In genomic region chr3:83156165-83156564, GRCm38 (mm10) we compare ENCODE assay signal across 24 mouse cellular contexts. TPM values are rescaled to one million over a fixed set of nuclear protein-coding genes. Genes with fewer than 3 reads are reported as not detected.
A peak's percentile ranks its signal among the peaks of the same experiment; 100 is the strongest.
DNase-seq lines count a peak whose midpoint lies in the region; ATAC-seq and TF ChIP-seq lines count a peak whose summit lies in the region.
"Had no signal": no experiment of that assay in that cellular context is flagged by ENCODE, and none has a peak within 500 bp of the region (broad histone marks: within the 10 kb centered on the region; RNA-seq: fewer than 3 reads in every experiment).

No protein-coding gene starts in this region.

- WGBS in limb, embryonic 14.5 days = 59% methylated on average over 4 of the region's 4 CpGs
- 83% methylated on average over 4 of the region's 4 CpGs for WGBS in limb, embryonic 10.5 days
- WGBS in lung, embryonic 16.5 days = 43% methylated on average over 4 of the region's 4 CpGs

- H3K27ac ChIP-seq in limb, embryonic 14.5 days (replicated peaks; ENCODE audit: low read depth, low read length) = no peak overlapping the region
- H3K27ac ChIP-seq in limb, embryonic 10.5 days = no peak overlapping the region; the same call in 1 of the 2 replicates
- peak overlapping the region; percentile 0; the same call in 1 of the 2 replicates for H3K27ac ChIP-seq in lung, embryonic 16.5 days (ENCODE audit: low read length)
- H3K27ac ChIP-seq: embryonic facial prominence, embryonic 10.5 days; embryonic facial prominence, embryonic 13.5 days; forebrain, embryonic 12.5 days; forebrain, embryonic 15.5 days; heart, adult 2 months; heart, embryonic 10.5 days; heart, embryonic 13.5 days had no signal

- intact Hi-C loops in gastrocnemius, postnatal 36 days (cut with DNase I) = no loop called here

- H3K4me1 ChIP-seq in limb, embryonic 14.5 days (ENCODE audit: control insufficient read depth, insufficient read depth, low read length) = peaks cover 3% of the 10 kb centered on the region; the same call in 1 of the 2 replicates
- peaks cover 24% of the 10 kb centered on the region for H3K4me1 ChIP-seq in limb, embryonic 10.5 days
- peaks cover 7% of the 10 kb centered on the region; the same call in 1 of the 2 replicates for H3K4me1 ChIP-seq in lung, embryonic 16.5 days (replicated peaks; ENCODE audit: control insufficient read depth, insufficient read depth, low read length)
- no peaks in the 10 kb centered on the region for H3K4me1 ChIP-seq in megakaryocyte, embryonic 14.5 days
- H3K4me1 ChIP-seq: heart, embryonic 10.5 days had no signal

- H3K36me3 ChIP-seq in limb, embryonic 14.5 days (ENCODE audit: control insufficient read depth, insufficient read depth, low read length) = no peaks in the 10 kb centered on the region
- H3K36me3 ChIP-seq in limb, embryonic 10.5 days = no peaks in the 10 kb centered on the region
- H3K36me3 ChIP-seq in lung, embryonic 16.5 days (ENCODE audit: control insufficient read depth, insufficient read depth, low read length) = no peaks in the 10 kb centered on the region
- H3K36me3 ChIP-seq in megakaryocyte, embryonic 14.5 days (replicated peaks; ENCODE audit: low read length) = no peaks in the 10 kb centered on the region
- H3K36me3 ChIP-seq: embryonic facial prominence, embryonic 10.5 days; embryonic facial prominence, embryonic 13.5 days; forebrain, embryonic 12.5 days; forebrain, embryonic 15.5 days; heart, embryonic 10.5 days; heart, embryonic 13.5 days had no signal

- no peak for ATAC-seq in limb, embryonic 14.5 days (ENCODE audit: low FRiP score, low read depth)
- peak; percentile 59 for ATAC-seq in lung, embryonic 16.5 days (ENCODE audit: low read depth)
- no peak for ATAC-seq in megakaryocyte, adult 5-6 weeks (ENCODE audit: poor library complexity, severe bottlenecking)
- ATAC-seq: activated CD4-positive, CD25-positive, alpha-beta regulatory T cell, adult 4 months; forebrain, embryonic 15.5 days had no signal

- no peak for TF ChIP-seq POLR2A in limb, embryonic 14.5 days (IDR thresholded peaks at IDR 0.05; ENCODE audit: borderline replicate concordance, extremely low read depth, insufficient read depth, insufficient read length)

- DNase-seq in limb, embryonic 14.5 days (ENCODE audit: low spot score) = peak; percentile 56
- DNase-seq in limb, embryonic 10.5 days (ENCODE audit: low spot score) = no peak
- no peak for DNase-seq in lung, postnatal 25 days (ENCODE audit: low spot score)
- DNase-seq in gastrocnemius, postnatal 36 days = no peak
- DNase-seq: adrenal gland, adult 8-10 months; adrenal gland, postnatal 25 days; cerebellum, adult 11-12 months; cerebellum, adult 8-10 months; cerebellum, postnatal 10 days; cerebellum, postnatal 36 days; embryo, embryonic 11 days had no signal

- no peak overlapping the region for H3K4me2 ChIP-seq in limb, embryonic 14.5 days (replicated peaks; ENCODE audit: low read depth, low read length, severe bottlenecking)
- H3K4me2 ChIP-seq in lung, embryonic 16.5 days (ENCODE audit: low read depth, low read length) = no peak overlapping the region
- H3K4me2 ChIP-seq: embryonic facial prominence, embryonic 13.5 days; forebrain, embryonic 12.5 days; forebrain, embryonic 15.5 days; heart, embryonic 13.5 days had no signal

- no peak overlapping the region for H3K4me3 ChIP-seq in limb, embryonic 14.5 days (replicated peaks; ENCODE audit: low read length)
- no peak overlapping the region for H3K4me3 ChIP-seq in limb, embryonic 10.5 days
- no peak overlapping the region for H3K4me3 ChIP-seq in lung, embryonic 16.5 days (ENCODE audit: low read length)
- peak overlapping the region; percentile 40 for H3K4me3 ChIP-seq in megakaryocyte, embryonic 14.5 days (replicated peaks)
- H3K4me3 ChIP-seq: embryonic facial prominence, embryonic 10.5 days; embryonic facial prominence, embryonic 13.5 days; erythroblast, embryonic 14.5 days; forebrain, embryonic 12.5 days; forebrain, embryonic 15.5 days; heart, adult 2 months; heart, embryonic 10.5 days; heart, embryonic 13.5 days had no signal

- no peak overlapping the region for H3K9ac ChIP-seq in limb, embryonic 14.5 days (ENCODE audit: low read depth, low read length, severe bottlenecking)
- no peak overlapping the region for H3K9ac ChIP-seq in lung, embryonic 16.5 days (ENCODE audit: low read length)
- H3K9ac ChIP-seq: embryonic facial prominence, embryonic 13.5 days; forebrain, embryonic 12.5 days; forebrain, embryonic 15.5 days; heart, embryonic 13.5 days had no signal

- H3K27me3 ChIP-seq in limb, embryonic 14.5 days (ENCODE audit: control insufficient read depth, insufficient read depth, low read length) = no peaks in the 10 kb centered on the region
- no peaks in the 10 kb centered on the region for H3K27me3 ChIP-seq in limb, embryonic 10.5 days (ENCODE audit: low read depth, poor library complexity, severe bottlenecking)
- no peaks in the 10 kb centered on the region for H3K27me3 ChIP-seq in lung, embryonic 16.5 days (ENCODE audit: control insufficient read depth, insufficient read depth, low read depth, low read length)
- no peaks in the 10 kb centered on the region for H3K27me3 ChIP-seq in megakaryocyte, embryonic 14.5 days (replicated peaks)
- H3K27me3 ChIP-seq: embryonic facial prominence, embryonic 13.5 days; forebrain, embryonic 12.5 days; forebrain, embryonic 15.5 days; heart, embryonic 13.5 days had no signal

- H3K9me3 ChIP-seq in limb, embryonic 14.5 days (ENCODE audit: control insufficient read depth, low read length) = no peaks in the 10 kb centered on the region
- H3K9me3 ChIP-seq in limb, embryonic 10.5 days (replicated peaks) = no peaks in the 10 kb centered on the region
- H3K9me3 ChIP-seq in lung, embryonic 16.5 days (ENCODE audit: control insufficient read depth, low read length) = no peaks in the 10 kb centered on the region
- H3K9me3 ChIP-seq in megakaryocyte, embryonic 14.5 days = no peaks in the 10 kb centered on the region
- H3K9me3 ChIP-seq: embryonic facial prominence, embryonic 10.5 days; embryonic facial prominence, embryonic 13.5 days; forebrain, embryonic 12.5 days; forebrain, embryonic 15.5 days; heart, embryonic 10.5 days; heart, embryonic 13.5 days had no signal

RNA-seq across cellular contexts. Expression of gene Dchs2, which starts 28.4 kb away (rescaled TPM):
- polyA plus RNA-seq in limb, embryonic 14.5 days (2012; rRNA removed) = 1.7 and 1.8 TPM in 2 replicates
- 2.1 and 2.2 TPM in 2 replicates for polyA plus RNA-seq in limb, embryonic 14.5 days (2014; fragmentation: Nextera tagmentation; extraction: Ambion mirVana)
- 0.08 and 0.14 TPM in 2 replicates for polyA plus RNA-seq in limb, embryonic 10.5 days (2016; fragmentation: Nextera tagmentation; extraction: Ambion mirVana)
- 0.09 and 0.21 TPM in 2 replicates for polyA plus RNA-seq in lung, embryonic 16.5 days (2015; fragmentation: Nextera tagmentation; extraction: Ambion mirVana)
- not detected in 2 replicates for polyA plus RNA-seq in megakaryocyte, embryonic 14.5 days (2012; ENCODE audit: insufficient read depth, low replicate concordance)
- total RNA-seq in megakaryocyte, adult 5-6 weeks (2015) = not detected in 2 replicates
- total RNA-seq in megakaryocyte, adult 5-6 weeks (2017) = not detected in 2 replicates
- under 1 TPM; 0.64 to 0.99 TPM for total RNA-seq in gastrocnemius, postnatal 36 days (2021)
- total RNA-seq: granulocyte monocyte progenitor cell, adult 5-6 weeks had no signal
- polyA plus RNA-seq: activated CD4-positive, CD25-positive, alpha-beta regulatory T cell, adult 4 months had no signal
